Mouse (Mus musculus) lung, adult 2 months (tissue): ENCODE data around the gene Ccdc15. TPM values are rescaled to one million over a fixed set of nuclear protein-coding genes. Genes with fewer than 3 reads are reported as not detected.
A peak's percentile ranks its signal among the peaks of the same experiment; 100 is the strongest.

Experiments
- DNase-seq: peaks from one replicate; pipeline ENCODE4 v3.0.0; 2022
- H3K4me1 ChIP-seq: fragments of 200-500 bp; 2 replicates; pipeline ENCODE4 v1.6.1; 2011; ENCODE audit warnings: low read length; ENCODE audit not compliant: control insufficient read depth, insufficient read depth
- H3K4me3 ChIP-seq: fragments of 200-500 bp; replicated peaks from 2 replicates; pipeline ENCODE3; 2011; ENCODE audit warnings: low read depth, mild to moderate bottlenecking, control low read depth, low read length; ENCODE audit errors: extremely low read depth
- CTCF ChIP-seq: fragments of 200-500 bp; IDR thresholded peaks from 2 replicates; pipeline ENCODE4 v1.5.1; 2011; ENCODE audit warnings: mild to moderate bottlenecking, low read length, control low read depth; ENCODE audit not compliant: insufficient read depth
- POLR2A ChIP-seq: fragments of 200-500 bp; IDR thresholded peaks from 2 replicates; pipeline ENCODE4 v1.6.1; 2011; ENCODE audit warnings: low read depth, mild to moderate bottlenecking, control low read depth, low read length, borderline replicate concordance; ENCODE audit errors: extremely low read depth
- WGBS: fragments of 180-500 bp; shearing (Covaris S2); methylation state at CpG from one replicate; pipeline ENCODE4 v1.1.7; 2018; 5-methylcytosine and 5-hydroxymethylcytosine counted together
- polyA plus RNA-seq: library from polyadenylated mRNA; depleted of rRNA; stranded (reverse); fragments of >200 nt; gene quantifications from 2 replicates; pipeline ENCODE4 v1.2.3, GENCODE M21; 2012; rRNA removed

Ccdc15 gene
- polyA plus RNA-seq, 1 experiment = 1.7 TPM

DNA sequence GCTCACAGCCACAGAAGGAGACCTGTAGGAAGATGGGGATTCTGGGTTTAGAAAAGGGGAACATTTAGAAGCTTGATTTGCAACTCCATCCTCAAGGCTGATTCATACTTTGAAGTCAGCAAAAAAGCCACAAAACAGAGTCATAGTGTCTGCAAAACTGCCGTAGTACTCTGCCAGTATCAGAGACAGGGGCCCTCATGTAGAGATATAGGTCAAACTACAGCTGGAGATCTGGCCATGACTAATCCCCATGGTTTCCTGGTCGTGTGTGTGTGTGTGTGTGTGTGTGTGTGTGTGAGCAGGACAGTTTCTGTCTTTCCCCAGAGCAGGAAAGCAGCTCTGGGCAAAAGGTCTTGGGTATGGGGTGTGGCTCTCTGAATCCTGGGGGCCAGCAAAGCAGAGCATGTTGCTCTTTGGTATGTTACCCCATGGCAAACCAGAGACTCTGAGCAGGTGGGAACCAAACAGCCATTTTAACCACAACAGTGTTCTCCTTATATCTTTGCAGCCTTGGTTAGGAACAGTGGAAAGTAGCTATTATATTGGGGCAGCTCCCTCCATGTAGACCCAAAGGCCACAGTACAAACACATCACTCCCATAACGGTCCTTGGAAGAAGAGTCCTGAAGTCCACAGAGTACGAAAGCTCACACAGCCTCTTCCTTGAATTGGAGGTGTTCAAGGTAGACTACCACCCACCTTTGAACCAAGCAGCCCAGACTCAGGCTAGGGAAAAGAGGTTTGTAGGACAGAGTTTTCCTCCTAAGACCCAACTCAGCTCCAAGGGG lies 112.1 kb downstream of the Ccdc15 start:
- no peak for TF ChIP-seq CTCF
- no peak for TF ChIP-seq POLR2A
- no peak for DNase-seq
- Histone ChIP-seq H3K4me3 (no peak overlapping the region), H3K4me1 (no peaks in the 10 kb centered on the region)
- 57% methylated on average over 4 of the region's 4 CpGs for WGBS

- no peak for TF ChIP-seq POLR2A
- TF ChIP-seq CTCF = no peak
- no peak for DNase-seq
- 72% methylated on average over 22 of the region's 22 CpGs for WGBS
Measured at GRCm38 (mm10) chr9:37232201-37233195, 115.7 kb downstream of the Ccdc15 start.

DNA sequence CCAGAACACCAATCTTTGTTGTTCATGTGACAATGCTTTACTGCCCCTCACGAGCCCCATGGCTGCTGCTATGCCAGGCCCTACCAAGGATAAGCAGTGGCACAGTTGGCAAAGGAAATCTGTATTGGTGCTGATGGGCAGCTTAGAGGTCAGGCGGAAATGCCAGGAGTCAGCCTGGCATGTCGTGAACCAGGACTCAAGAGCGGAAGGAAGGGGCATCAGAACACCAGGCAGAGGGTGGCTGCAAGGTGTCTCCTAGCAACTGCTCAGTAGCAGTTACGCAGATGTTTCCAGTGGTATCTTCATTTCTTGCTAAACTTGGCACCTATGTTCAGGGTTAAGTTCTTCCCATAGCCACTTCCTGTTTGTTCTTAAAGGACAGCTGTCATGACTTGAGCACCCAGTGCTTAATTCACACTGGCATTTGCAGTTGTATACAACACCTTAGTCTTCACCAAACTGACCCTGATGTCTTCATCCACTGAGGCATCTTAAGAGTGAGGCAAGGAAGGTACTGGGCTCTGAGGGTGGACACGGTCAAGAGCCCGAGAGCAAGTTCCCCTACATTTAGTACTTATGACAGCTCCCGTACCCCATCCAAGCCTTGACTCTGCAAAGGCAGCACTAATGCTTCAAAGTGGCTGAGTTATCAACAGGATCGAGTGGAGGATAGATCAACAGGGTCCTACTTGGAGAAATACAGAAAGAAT lies 117.6 kb downstream of the Ccdc15 start:
- TF ChIP-seq POLR2A = no peak
- no peak for TF ChIP-seq CTCF
- H3K4me3 ChIP-seq = no peak overlapping the region
- WGBS = 84% methylated on average over 9 of the region's 9 CpGs
- no peaks in the 10 kb centered on the region for H3K4me1 ChIP-seq
- no peak for DNase-seq

More at GRCm38 (mm10) chr9:37232201-37233195, 115.7 kb downstream of the Ccdc15 start:
- no peaks in the 10 kb centered on the region for H3K4me1 ChIP-seq
- no peak overlapping the region for H3K4me3 ChIP-seq

DNA sequence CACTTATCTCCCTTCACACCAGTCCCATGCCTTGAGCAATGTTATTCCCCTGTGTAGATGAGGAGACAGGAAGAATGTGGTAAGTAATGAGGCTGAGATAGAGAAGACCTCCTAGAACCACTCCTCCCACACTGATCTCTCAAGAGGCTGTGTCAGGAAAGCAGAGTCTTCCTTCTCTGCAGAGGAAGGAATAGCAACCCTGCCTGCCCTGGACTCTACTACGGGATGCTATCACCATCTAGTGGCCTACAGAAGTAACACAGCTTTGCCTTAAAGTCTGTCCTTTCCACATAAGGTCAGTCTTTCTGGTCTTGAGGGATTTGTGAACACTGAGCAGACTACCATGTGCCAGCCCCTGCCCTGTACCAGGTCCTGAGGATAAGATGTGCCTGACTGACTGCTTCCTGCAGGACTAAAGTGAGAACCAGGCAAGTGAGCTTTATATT lies 118.3 kb downstream of the Ccdc15 start:
- 3% methylated on average over 1 of the region's 1 CpGs for WGBS
- peak; percentile 52 for DNase-seq
- no peak overlapping the region for H3K4me3 ChIP-seq
- H3K4me1 ChIP-seq = no peaks in the 10 kb centered on the region
- TF ChIP-seq CTCF (peak; percentile 70), POLR2A (no peak)

Other genes with a start within 250 kb of the Ccdc15 start
- gene Pknox2, start 201.0 kb downstream of the Ccdc15 start, polyA plus RNA-seq = 32.2 and 37.2 TPM in 2 replicates
- gene Tmem218, start 140.2 kb downstream of the Ccdc15 start, polyA plus RNA-seq = 2.3 and 3.1 TPM in 2 replicates
- 4.4 and 6.5 TPM in 2 replicates for gene Slc37a2, start 92.7 kb downstream of the Ccdc15 start, polyA plus RNA-seq
- 2.0 and 2.9 TPM in 2 replicates for gene Hepacam, start 18.9 kb upstream of the Ccdc15 start, polyA plus RNA-seq
- gene Robo4, start 53.5 kb upstream of the Ccdc15 start, polyA plus RNA-seq = 67.8 and 88.4 TPM in 2 replicates
- gene Robo3, start 84.8 kb upstream of the Ccdc15 start, polyA plus RNA-seq = 0.07 and 0.22 TPM in 2 replicates
- 22.9 and 28.5 TPM in 2 replicates for gene Msantd2, start 140.9 kb upstream of the Ccdc15 start, polyA plus RNA-seq
- gene Esam, start 179.6 kb upstream of the Ccdc15 start, polyA plus RNA-seq = 229 and 240 TPM in 2 replicates
- 60.7 and 63.3 TPM in 2 replicates for gene Vsig2, start 190.8 kb upstream of the Ccdc15 start, polyA plus RNA-seq
- gene Nrgn, start 204.5 kb upstream of the Ccdc15 start, polyA plus RNA-seq = 19.8 and 20.2 TPM in 2 replicates
- 6.2 and 9.3 TPM in 2 replicates for gene Siae, start 207.3 kb upstream of the Ccdc15 start, polyA plus RNA-seq